ENCODE assay signal across 8 mouse cellular contexts in the genomic region with DNA sequence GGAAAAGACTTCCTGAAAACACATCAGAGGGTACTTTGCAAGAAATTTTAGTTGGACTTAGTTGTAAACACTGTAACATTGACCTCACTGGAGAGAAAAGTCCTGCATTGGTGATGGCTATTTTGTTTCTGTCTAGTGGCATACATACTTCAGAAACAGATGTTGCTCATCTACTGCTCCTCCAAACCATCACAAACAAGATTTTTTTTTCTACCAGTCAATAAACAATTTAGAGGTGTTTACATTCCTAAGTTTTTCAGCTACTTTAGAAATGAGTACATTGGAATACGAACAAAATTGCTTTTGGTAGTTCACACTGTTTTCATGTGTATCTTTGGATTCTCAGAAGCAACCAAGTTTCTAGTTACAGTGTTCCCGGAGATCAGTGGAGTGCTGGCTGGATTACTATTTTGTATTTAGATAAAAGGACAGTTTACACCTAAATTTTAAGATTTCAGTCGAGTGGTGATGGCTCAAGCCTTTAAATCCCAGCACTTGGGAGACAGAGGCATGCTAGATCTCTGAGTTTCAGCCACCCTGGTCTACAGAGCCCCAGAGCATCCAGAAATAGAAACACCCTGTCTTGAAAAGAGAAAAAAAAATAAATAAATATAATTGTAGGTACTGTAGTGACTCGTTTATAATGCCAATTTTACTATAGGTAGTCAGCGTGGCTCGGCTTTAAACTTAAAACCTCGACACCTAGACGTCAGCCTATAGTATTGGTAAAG. TPM values are rescaled to one million over a fixed set of nuclear protein-coding genes. Genes with fewer than 3 reads are reported as not detected.
DNase-seq lines count a peak whose midpoint lies in the region; ATAC-seq and TF ChIP-seq lines count a peak whose summit lies in the region.

No protein-coding gene starts in this region.

- no peaks in the 10 kb centered on the region for H3K9me3 ChIP-seq in erythroblast, embryonic 14.5 days (ENCODE audit: control insufficient read depth, low read length)
- no peaks in the 10 kb centered on the region for H3K9me3 ChIP-seq in forebrain, embryonic 13.5 days (replicated peaks)
- H3K9me3 ChIP-seq in liver, embryonic 15.5 days (replicated peaks), result no peaks in the 10 kb centered on the region

- H3ac ChIP-seq in C2C12 (ENCODE audit: control insufficient read depth, insufficient read length, low read depth), result peak overlapping the region; percentile 76

- ATAC-seq in erythroblast, adult 5-6 weeks (replicated peaks; ENCODE audit: low FRiP score, poor library complexity, severe bottlenecking), result no peak
- no peak for ATAC-seq in forebrain, embryonic 13.5 days
- no peak for ATAC-seq in liver, embryonic 15.5 days (ENCODE audit: insufficient read depth)

- H3K27ac ChIP-seq in forebrain, embryonic 13.5 days, result peak overlapping the region; percentile 97
- H3K27ac ChIP-seq in liver, embryonic 15.5 days (replicated peaks), result peak overlapping the region; percentile 97

- TF ChIP-seq CTCF in C2C12 (IDR thresholded peaks at IDR 0.05; ENCODE audit: control insufficient read depth, insufficient read depth, insufficient read length), result no peak

- peak overlapping the region; percentile 94 for H3K4me3 ChIP-seq in erythroblast, embryonic 14.5 days (replicated peaks)
- peak overlapping the region; percentile 32 for H3K4me3 ChIP-seq in C2C12 (ENCODE audit: insufficient read depth, poor library complexity, severe bottlenecking)
- peak overlapping the region; percentile 52 for H3K4me3 ChIP-seq in forebrain, embryonic 13.5 days
- peak overlapping the region; percentile 75 for H3K4me3 ChIP-seq in liver, embryonic 15.5 days (replicated peaks)

- H3K9ac ChIP-seq in forebrain, embryonic 13.5 days, result peak overlapping the region; percentile 72
- peak overlapping the region; percentile 78 for H3K9ac ChIP-seq in liver, embryonic 15.5 days

- no peaks in the 10 kb centered on the region for H3K36me3 ChIP-seq in erythroblast, embryonic 14.5 days (ENCODE audit: control insufficient read depth)
- H3K36me3 ChIP-seq in C2C12 (ENCODE audit: control insufficient read depth, insufficient read depth), result no peaks in the 10 kb centered on the region
- H3K36me3 ChIP-seq in forebrain, embryonic 13.5 days (ENCODE audit: poor library complexity, severe bottlenecking), result no peaks in the 10 kb centered on the region
- no peaks in the 10 kb centered on the region for H3K36me3 ChIP-seq in liver, embryonic 15.5 days (replicated peaks)

- H3K4me1 ChIP-seq in erythroblast, embryonic 14.5 days (ENCODE audit: control insufficient read depth), result peaks cover 37% of the 10 kb centered on the region
- peaks cover 15% of the 10 kb centered on the region for H3K4me1 ChIP-seq in forebrain, embryonic 13.5 days
- peaks cover 23% of the 10 kb centered on the region for H3K4me1 ChIP-seq in liver, embryonic 15.5 days (replicated peaks)

- H3K27me3 ChIP-seq in erythroblast, embryonic 14.5 days (ENCODE audit: control insufficient read depth), result no peaks in the 10 kb centered on the region
- H3K27me3 ChIP-seq in C2C12 (ENCODE audit: control insufficient read depth, insufficient read depth, insufficient read length), result no peaks in the 10 kb centered on the region
- no peaks in the 10 kb centered on the region for H3K27me3 ChIP-seq in forebrain, embryonic 13.5 days
- H3K27me3 ChIP-seq in liver, embryonic 15.5 days, result no peaks in the 10 kb centered on the region

- intact Hi-C loops in left cerebral cortex, postnatal 25 days (cut with DNase I), result loop anchor here (1.0 kb wide), 1 partner anchor 15 kb away; the partner anchor contains the start of gene Ccnl1

- no peaks in the 10 kb centered on the region for H3K79me3 ChIP-seq in C2C12 (ENCODE audit: low read depth)

- H3K4me2 ChIP-seq in forebrain, embryonic 13.5 days, result peak overlapping the region; percentile 62
- peak overlapping the region; percentile 76 for H3K4me2 ChIP-seq in liver, embryonic 15.5 days

- WGBS in forebrain, embryonic 13.5 days, result 32% methylated on average over 8 of the region's 8 CpGs
- 40% methylated on average over 8 of the region's 8 CpGs for WGBS in liver, embryonic 15.5 days (ENCODE audit: insufficient replicate concordance)

- H3K79me2 ChIP-seq in C2C12 (ENCODE audit: control insufficient read depth, insufficient read depth), result no peaks in the 10 kb centered on the region

- DNase-seq in urinary bladder, postnatal 4 days (ENCODE audit: low spot score in 2 of 2), result no peak
- DNase-seq in urinary bladder, postnatal 14 days (ENCODE audit: low spot score), result no peak
- DNase-seq in left cerebral cortex, postnatal 25 days (ENCODE audit: low spot score in 2 of 2), result no peak

TF ChIP-seq in C2C12, 6 proteins besides CTCF, POLR2A, EP300 and RAD21:
- TF ChIP-seq CEBPB (IDR thresholded peaks at IDR 0.05; ENCODE audit: low read depth) (no peak), MYOG (IDR thresholded peaks at IDR 0.05; ENCODE audit: control insufficient read depth, extremely low read depth, insufficient read length) (no peak), MYOD1 (IDR thresholded peaks at IDR 0.05; ENCODE audit: control insufficient read depth, insufficient read length, low read depth) (no peak), MAX (IDR thresholded peaks at IDR 0.05) (no peak)

RNA-seq across cellular contexts. Expression of gene Ccnl1, which starts 15.6 kb away (rescaled TPM):
- 5.6 and 6.3 TPM in 2 replicates for polyA plus RNA-seq in erythroblast, embryonic 14.5 days (2012)
- 68.1 and 84.4 TPM in 2 replicates for total RNA-seq in erythroblast, adult 5-6 weeks (2015; ENCODE audit: low replicate concordance)
- total RNA-seq in erythroblast, adult 5-6 weeks (2017; ENCODE audit: low replicate concordance), result 102 and 150 TPM in 2 replicates
- polyA plus RNA-seq in C2C12 (2012; fragmentation: generic; extraction: Trizol), result 12.5 TPM
- polyA plus RNA-seq in forebrain, embryonic 13.5 days (2015; fragmentation: Nextera tagmentation; extraction: Ambion mirVana), result 86.3 and 95.3 TPM in 2 replicates
- polyA plus RNA-seq in liver, embryonic 15.5 days (2015; fragmentation: Nextera tagmentation; extraction: Ambion mirVana), result 45.2 and 48.0 TPM in 2 replicates
- 10 to 100 TPM; 47.1 to 50.9 TPM for total RNA-seq in left cerebral cortex, postnatal 25 days (2021)

Comparison
In these comparisons a context has a peak if more than half of its experiments do, and no peak if none do; other contexts are left out.
1. H3K4me3 ChIP-seq: peak in every context shown above with its lines; median percentile 94 in erythroblast, embryonic 14.5 days; 75 in liver, embryonic 15.5 days; 52 in forebrain, embryonic 13.5 days; 32 in C2C12.